Mouse (Mus musculus) brain, embryonic 14.5 days (tissue): ENCODE results near the gene Gnaq.
"Not testable (repeated sequence)": the region's sequence is repeated elsewhere in the genome, so short reads cannot be mapped to it uniquely, and the experiment has no call there.

Experiments
- CTCF ChIP-seq: fragments of 200-500 bp; IDR thresholded peaks from 2 replicates; pipeline ENCODE4 v1.5.1; 2012; ENCODE audit warnings: inconsistent platforms, mild to moderate bottlenecking, moderate library complexity, borderline replicate concordance; ENCODE audit not compliant: insufficient read depth, insufficient read length; ENCODE audit errors: extremely low read depth
- POLR2A ChIP-seq: fragments of 200-500 bp; IDR thresholded peaks from 2 replicates; pipeline ENCODE4 v1.6.1; 2012; ENCODE audit warnings: mild to moderate bottlenecking, inconsistent platforms, borderline replicate concordance; ENCODE audit not compliant: poor library complexity, insufficient read depth, insufficient read length, severe bottlenecking; ENCODE audit errors: extremely low read depth

- TF ChIP-seq POLR2A, CTCF: not testable (repeated sequence)
These were observed 134.7 kb downstream of the Gnaq start for GRCm38 (mm10) chr19:16267362-16267761.
